Mouse (Mus musculus): ENCODE measurements around the gene Klra3.
"Not testable (repeated sequence)": the region's sequence is repeated elsewhere in the genome, so short reads cannot be mapped to it uniquely, and the experiment has no call there.

DNA sequence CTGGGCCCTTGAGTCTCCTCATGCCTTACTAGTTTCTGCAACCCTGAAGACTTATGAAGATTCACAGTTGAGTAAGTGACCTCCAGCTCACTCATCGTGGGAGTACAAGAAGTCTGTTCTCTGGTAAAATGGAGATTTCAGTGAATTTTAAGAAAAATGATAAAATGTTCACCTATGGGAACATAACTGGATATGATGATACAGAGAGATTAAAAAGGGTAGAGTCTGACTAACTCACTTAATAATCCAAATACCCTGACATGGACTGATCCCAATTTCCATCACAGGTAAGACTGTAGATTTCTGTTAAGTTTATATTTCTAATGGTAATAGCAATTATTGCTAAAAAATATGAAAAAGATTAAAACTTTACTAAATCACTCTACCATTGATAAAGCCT lies 55.5 kb downstream of the Klra3 start, which contains the start of gene Klra10:
- not testable (repeated sequence) for TF ChIP-seq CTCF (IDR thresholded peaks at IDR 0.05; ENCODE audit: low read depth, low read length); POLR2A (IDR thresholded peaks at IDR 0.05; ENCODE audit: insufficient read depth, low read length); EP300 (IDR thresholded peaks at IDR 0.05; ENCODE audit: insufficient read depth, low read depth, low read length)

Measured in ES-Bruce4 (cell line).